Mouse (Mus musculus) E14TG2a.4 (cell line): ENCODE results near the gene Vps11.
"Not testable (repeated sequence)": the region's sequence is repeated elsewhere in the genome, so short reads cannot be mapped to it uniquely, and the experiment has no call there.

Experiments used
- CTCF ChIP-seq: conservative IDR thresholded peaks from 2 replicates; pipeline ENCODE4 v1.5.1; 2014; ENCODE audit warnings: low read length
- POU5F1 ChIP-seq: IDR thresholded peaks from 2 replicates; pipeline ENCODE4 v1.6.1; 2014; ENCODE audit warnings: low read length, borderline replicate concordance

- not testable (repeated sequence) for TF ChIP-seq CTCF, POU5F1
Observed at GRCm38 (mm10) chr9:44323656-44324055, 37.8 kb downstream of the Vps11 start.
